Comparison of ENCODE assay signal across 11 mouse cellular contexts in genomic region chr3:27472846-27473245, GRCm38 (mm10).
DNase-seq lines count a peak whose midpoint lies in the region; ATAC-seq and TF ChIP-seq lines count a peak whose summit lies in the region.
"Had no signal": no experiment of that assay in that cellular context is flagged by ENCODE, and none has a peak within 500 bp of the region (broad histone marks: within the 10 kb centered on the region; RNA-seq: fewer than 3 reads in every experiment).

No protein-coding gene starts in this region.

- no peak for DNase-seq in kidney, postnatal 4 days
- no peak for DNase-seq in lung, postnatal 0 days (ENCODE audit: low spot score)
- DNase-seq in lung, adult 18-20 months = no peak
- peak; percentile 31 for DNase-seq in ES-CJ7 (ENCODE audit: low read depth, low spot score)
- DNase-seq in cerebellum, postnatal 36 days = no peak
- DNase-seq: kidney, postnatal 14 days; right cerebral cortex, postnatal 25 days had no signal

- TF ChIP-seq POLR2A in small intestine, adult 2 months (IDR thresholded peaks at IDR 0.05; ENCODE audit: low read depth, low read length) = no peak

- H3K36me3 ChIP-seq in kidney, embryonic 15.5 days = peaks cover 51% of the 10 kb centered on the region
- peaks cover 27% of the 10 kb centered on the region; the same call in 1 of the 2 replicates for H3K36me3 ChIP-seq in lung, postnatal 0 days (ENCODE audit: insufficient read depth, low read length)
- peaks cover 13% of the 10 kb centered on the region; the same call in 1 of the 2 replicates for H3K36me3 ChIP-seq in small intestine, adult 2 months (ENCODE audit: control insufficient read depth, insufficient read depth, low read length)
- H3K36me3 ChIP-seq: forebrain, embryonic 15.5 days; hindbrain, embryonic 15.5 days had no signal

- H3K4me3 ChIP-seq in kidney, embryonic 15.5 days (replicated peaks) = no peak overlapping the region
- no peak overlapping the region for H3K4me3 ChIP-seq in lung, postnatal 0 days (ENCODE audit: low read depth, low read length)
- no peak overlapping the region for H3K4me3 ChIP-seq in small intestine, adult 2 months (ENCODE audit: low read depth, low read length)
- H3K4me3 ChIP-seq: forebrain, embryonic 15.5 days; hindbrain, embryonic 15.5 days had no signal

- H3K4me1 ChIP-seq in kidney, embryonic 15.5 days = peaks cover 15% of the 10 kb centered on the region; the same call in 1 of the 2 replicates
- no peaks in the 10 kb centered on the region for H3K4me1 ChIP-seq in lung, postnatal 0 days (ENCODE audit: insufficient read depth, low read depth, low read length)
- H3K4me1 ChIP-seq in small intestine, adult 2 months (ENCODE audit: control insufficient read depth, insufficient read depth, insufficient read length, low read length) = 0 out of 2 replicates have a peak, but pooled peaks cover 4% of the 10 kb centered on the region
- H3K4me1 ChIP-seq: forebrain, embryonic 15.5 days; hindbrain, embryonic 15.5 days had no signal

- TF ChIP-seq CTCF in lung, postnatal 0 days (IDR thresholded peaks at IDR 0.05) = peak; percentile 58
- TF ChIP-seq CTCF in small intestine, adult 2 months (IDR thresholded peaks at IDR 0.05; ENCODE audit: extremely low read depth, insufficient read length, insufficient replicate concordance, low read depth, low read length) = peak; percentile 30; the same call in 1 of the 2 replicates

- 87% methylated on average over 3 of the region's 3 CpGs for WGBS in kidney, embryonic 15.5 days
- WGBS in lung, postnatal 0 days = 96% methylated on average over 3 of the region's 3 CpGs
- WGBS in small intestine, adult 2 months = 97% methylated on average over 3 of the region's 3 CpGs

- 0 out of 2 replicates have a peak overlapping the region, but pooled peaks have one; percentile 32 for H3K27ac ChIP-seq in kidney, embryonic 15.5 days
- no peak overlapping the region for H3K27ac ChIP-seq in lung, postnatal 0 days (ENCODE audit: low read length)
- no peak overlapping the region for H3K27ac ChIP-seq in small intestine, adult 2 months (ENCODE audit: insufficient read depth, low read depth, low read length)
- H3K27ac ChIP-seq: forebrain, embryonic 15.5 days; hindbrain, embryonic 15.5 days had no signal

- TF ChIP-seq EP300 in lung, postnatal 0 days (IDR thresholded peaks at IDR 0.05) = no peak

- H3K4me2 ChIP-seq in kidney, embryonic 15.5 days = no peak overlapping the region
- no peak overlapping the region for H3K4me2 ChIP-seq in lung, postnatal 0 days (replicated peaks; ENCODE audit: low read depth, low read length)
- H3K4me2 ChIP-seq: forebrain, embryonic 15.5 days; hindbrain, embryonic 15.5 days had no signal

- H3K9me3 ChIP-seq in kidney, embryonic 15.5 days (replicated peaks) = no peaks in the 10 kb centered on the region
- no peaks in the 10 kb centered on the region for H3K9me3 ChIP-seq in lung, postnatal 0 days (ENCODE audit: low read length)
- H3K9me3 ChIP-seq: forebrain, embryonic 15.5 days; hindbrain, embryonic 15.5 days had no signal

- no peak overlapping the region for H3K9ac ChIP-seq in kidney, embryonic 15.5 days
- no peak overlapping the region for H3K9ac ChIP-seq in lung, postnatal 0 days (replicated peaks; ENCODE audit: low read depth)
- H3K9ac ChIP-seq: forebrain, embryonic 15.5 days; hindbrain, embryonic 15.5 days had no signal

- ATAC-seq in kidney, embryonic 15.5 days (replicated peaks; ENCODE audit: low FRiP score) = no peak
- no peak for ATAC-seq in lung, postnatal 0 days
- ATAC-seq: forebrain, embryonic 15.5 days had no signal

- H3K27me3 ChIP-seq in kidney, embryonic 15.5 days = no peaks in the 10 kb centered on the region
- H3K27me3 ChIP-seq in lung, postnatal 0 days (replicated peaks; ENCODE audit: insufficient read depth, low read length) = no peaks in the 10 kb centered on the region
- H3K27me3 ChIP-seq in small intestine, adult 2 months (ENCODE audit: control insufficient read depth, insufficient read depth, low read length) = no peaks in the 10 kb centered on the region
- H3K27me3 ChIP-seq: forebrain, embryonic 15.5 days; hindbrain, embryonic 15.5 days had no signal
